Mouse (Mus musculus) embryonic facial prominence, embryonic 15.5 days (tissue): Measurements from ENCODE around the gene Fgfr1op2. TPM values are rescaled to one million over a fixed set of nuclear protein-coding genes. Genes with fewer than 3 reads are reported as not detected.

Source experiments
- ATAC-seq: fragments of 200-750 bp; cut with Nextera tagmentation; 2 replicates; pipeline ENCODE4 v1.8.0; 2017; ENCODE audit warnings: low read depth, moderate TSS enrichment; ENCODE audit not compliant: insufficient number of reproducible peaks, low FRiP score, low TSS enrichment
- H3K27ac ChIP-seq: fragments of 300-500 bp; sonication (generic); replicated peaks from 2 replicates; pipeline ENCODE4 v1.5.1; 2015; ENCODE audit warnings: mild to moderate bottlenecking, inconsistent platforms
- H3K27me3 ChIP-seq: fragments of 300-500 bp; sonication (generic); 2 replicates; pipeline ENCODE4 v1.6.1; 2015; ENCODE audit warnings: inconsistent platforms
- H3K36me3 ChIP-seq: fragments of 300-500 bp; sonication (generic); 2 replicates; pipeline ENCODE4 v1.6.1; 2015; ENCODE audit warnings: mild to moderate bottlenecking, inconsistent platforms
- H3K4me1 ChIP-seq: fragments of 300-500 bp; sonication (generic); 2 replicates; pipeline ENCODE4 v1.6.1; 2015; ENCODE audit warnings: inconsistent platforms
- H3K4me2 ChIP-seq: fragments of 300-500 bp; sonication (generic); replicated peaks from 2 replicates; pipeline ENCODE4 v1.6.1; 2015; ENCODE audit warnings: mild to moderate bottlenecking, inconsistent platforms
- H3K4me3 ChIP-seq: fragments of 300-500 bp; sonication (generic); replicated peaks from 2 replicates; pipeline ENCODE4 v1.5.1; 2015; ENCODE audit warnings: mild to moderate bottlenecking, inconsistent platforms
- H3K9ac ChIP-seq: fragments of 300-500 bp; sonication (generic); 2 replicates; pipeline ENCODE4 v1.6.1; 2015; ENCODE audit warnings: inconsistent platforms
- H3K9me3 ChIP-seq: fragments of 300-500 bp; sonication (generic); replicated peaks from 2 replicates; pipeline ENCODE4 v1.6.1; 2016; ENCODE audit warnings: inconsistent platforms
- WGBS: fragments of 180-500 bp; shearing (Covaris S2); methylation state at CpG from one replicate; pipeline ENCODE4 v1.1.7; 2015; 5-methylcytosine and 5-hydroxymethylcytosine counted together
- polyA plus RNA-seq: library from polyadenylated mRNA; unstranded; fragments of >200 nt; fragmentation: Nextera tagmentation; extraction: Ambion mirVana; gene quantifications from 2 replicates; pipeline ENCODE4 v1.2.1, GENCODE M21; 2015

Gene Fgfr1op2
- polyA plus RNA-seq, 1 experiment from 2014 or later, result 91.4 TPM

DNA sequence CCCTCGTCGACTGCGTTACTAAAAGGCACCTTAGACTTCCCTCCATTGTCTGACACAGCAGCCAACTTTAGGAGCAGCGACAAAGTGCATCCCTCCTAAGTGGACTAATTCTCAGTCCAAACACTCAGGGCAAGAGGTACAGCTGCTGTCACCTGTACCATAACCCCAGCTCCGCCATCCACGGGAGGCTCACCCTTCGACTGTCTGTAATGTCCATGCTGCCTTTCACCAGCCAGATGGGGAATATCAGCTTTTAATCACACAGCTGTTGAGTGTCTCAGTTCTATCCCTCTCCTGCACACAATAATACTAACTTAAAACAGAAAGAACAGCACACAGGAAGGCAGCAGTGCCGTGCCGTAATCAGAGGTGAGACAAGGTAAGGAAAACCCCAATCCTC lies 55.4 kb downstream of the Fgfr1op2 start:
- Histone ChIP-seq H3K27me3 (no peaks in the 10 kb centered on the region), H3K27ac (no peak overlapping the region), H3K4me3 (no peak overlapping the region), H3K4me2 (no peak overlapping the region), H3K36me3 (no peaks in the 10 kb centered on the region), H3K9me3 (no peaks in the 10 kb centered on the region), H3K4me1 (peaks cover 22% of the 10 kb centered on the region), H3K9ac (no peak overlapping the region)
- ATAC-seq, result no peak
- WGBS, result 71% methylated on average over 9 of the region's 9 CpGs

DNA sequence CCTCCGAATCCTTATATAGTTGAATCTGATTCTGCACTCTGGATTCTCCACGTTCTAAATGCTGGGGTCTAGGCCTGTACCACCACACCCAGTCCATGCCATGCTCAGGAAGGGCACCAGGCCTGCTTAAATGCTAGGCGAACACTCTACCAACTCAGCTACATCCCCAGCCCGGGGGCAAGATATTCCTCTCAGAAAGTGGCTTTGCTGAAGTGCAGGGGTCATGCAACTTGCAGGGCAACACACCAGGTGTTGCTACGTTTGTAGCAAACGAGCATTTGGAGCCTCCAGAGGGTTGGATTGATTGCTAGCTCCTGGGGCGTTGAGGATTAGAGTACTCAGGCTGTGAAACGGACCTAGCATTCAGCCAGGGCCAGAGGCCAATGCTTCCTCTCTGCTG lies 56.1 kb downstream of the Fgfr1op2 start:
- ATAC-seq, result no peak
- 0 out of 2 replicates have a peak overlapping the region, but pooled peaks have one; percentile 88 for H3K27ac ChIP-seq
- peak overlapping the region; percentile 84 for H3K4me3 ChIP-seq
- H3K9me3 ChIP-seq, result no peaks in the 10 kb centered on the region
- no peaks in the 10 kb centered on the region for H3K27me3 ChIP-seq
- peak overlapping the region; percentile 68 for H3K4me2 ChIP-seq
- WGBS, result 43% methylated on average over 8 of the region's 8 CpGs
- H3K4me1 ChIP-seq, result peaks cover 22% of the 10 kb centered on the region
- no peaks in the 10 kb centered on the region for H3K36me3 ChIP-seq
- H3K9ac ChIP-seq, result no peak overlapping the region; the same call in 1 of the 2 replicates

DNA sequence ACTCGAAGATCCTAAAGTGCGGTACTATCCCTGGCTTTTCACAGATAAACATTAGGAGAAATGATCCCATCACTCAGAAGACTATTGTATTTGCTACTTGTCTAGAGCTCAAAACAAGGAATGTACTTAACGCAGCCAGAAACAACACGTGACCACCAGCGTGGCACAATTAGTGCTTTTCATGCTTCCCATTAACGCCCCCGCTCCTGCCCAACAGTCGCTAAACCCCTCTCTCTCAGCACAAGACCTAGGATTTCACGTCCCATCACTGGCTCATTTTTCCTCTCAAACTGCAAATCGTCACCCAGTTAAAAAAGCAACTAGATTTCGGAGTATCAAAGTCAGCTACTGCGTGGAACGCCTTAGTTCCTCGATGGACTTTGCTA lies 56.6 kb downstream of the Fgfr1op2 start:
- Histone ChIP-seq H3K4me2 (peak overlapping the region; percentile 68), H3K27me3 (no peaks in the 10 kb centered on the region), H3K9ac (peak overlapping the region; percentile 65), H3K9me3 (no peaks in the 10 kb centered on the region), H3K36me3 (no peaks in the 10 kb centered on the region), H3K4me1 (peaks cover 22% of the 10 kb centered on the region), H3K4me3 (peak overlapping the region; percentile 84), H3K27ac (peak overlapping the region; percentile 88)
- ATAC-seq, result no peak
- 8% methylated on average over 14 of the region's 14 CpGs for WGBS

DNA sequence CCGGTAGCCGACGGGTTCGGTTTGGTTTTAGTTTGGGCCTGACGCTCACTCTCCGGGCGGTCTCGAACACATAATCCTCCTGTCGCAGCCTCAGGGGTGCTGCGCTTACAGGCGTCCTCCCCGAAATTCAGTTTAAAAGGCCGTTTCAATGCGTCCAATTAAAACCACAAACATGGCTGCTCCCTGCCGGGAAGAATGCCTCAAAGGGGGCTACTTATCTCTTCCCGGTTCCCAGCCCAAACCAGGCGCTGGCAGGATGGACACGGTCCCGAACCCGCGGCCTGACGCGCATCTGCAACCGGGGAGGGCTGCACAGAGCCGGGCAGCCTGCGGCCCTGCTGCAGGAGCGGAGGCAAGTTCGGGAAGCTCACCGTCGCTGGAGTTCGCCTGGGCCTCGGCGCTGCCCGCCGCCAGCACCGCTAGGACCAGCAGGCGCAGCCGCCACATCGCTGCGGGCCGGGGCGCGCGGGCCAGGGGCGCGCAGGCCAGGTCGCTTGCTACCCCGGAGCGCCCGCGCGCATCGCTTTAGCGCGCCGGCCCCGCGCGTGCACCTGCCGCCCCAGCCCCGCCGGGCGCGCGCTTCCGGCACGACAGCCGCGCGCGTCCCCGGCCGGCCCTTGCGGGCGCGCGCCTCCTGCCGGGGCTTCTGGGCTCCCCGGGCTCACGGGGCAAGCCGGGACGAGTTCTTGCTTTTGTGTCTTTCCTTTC lies 57.2 kb downstream of the Fgfr1op2 start:
- peaks cover 22% of the 10 kb centered on the region for H3K4me1 ChIP-seq
- peak; percentile 87 for ATAC-seq

DNA sequence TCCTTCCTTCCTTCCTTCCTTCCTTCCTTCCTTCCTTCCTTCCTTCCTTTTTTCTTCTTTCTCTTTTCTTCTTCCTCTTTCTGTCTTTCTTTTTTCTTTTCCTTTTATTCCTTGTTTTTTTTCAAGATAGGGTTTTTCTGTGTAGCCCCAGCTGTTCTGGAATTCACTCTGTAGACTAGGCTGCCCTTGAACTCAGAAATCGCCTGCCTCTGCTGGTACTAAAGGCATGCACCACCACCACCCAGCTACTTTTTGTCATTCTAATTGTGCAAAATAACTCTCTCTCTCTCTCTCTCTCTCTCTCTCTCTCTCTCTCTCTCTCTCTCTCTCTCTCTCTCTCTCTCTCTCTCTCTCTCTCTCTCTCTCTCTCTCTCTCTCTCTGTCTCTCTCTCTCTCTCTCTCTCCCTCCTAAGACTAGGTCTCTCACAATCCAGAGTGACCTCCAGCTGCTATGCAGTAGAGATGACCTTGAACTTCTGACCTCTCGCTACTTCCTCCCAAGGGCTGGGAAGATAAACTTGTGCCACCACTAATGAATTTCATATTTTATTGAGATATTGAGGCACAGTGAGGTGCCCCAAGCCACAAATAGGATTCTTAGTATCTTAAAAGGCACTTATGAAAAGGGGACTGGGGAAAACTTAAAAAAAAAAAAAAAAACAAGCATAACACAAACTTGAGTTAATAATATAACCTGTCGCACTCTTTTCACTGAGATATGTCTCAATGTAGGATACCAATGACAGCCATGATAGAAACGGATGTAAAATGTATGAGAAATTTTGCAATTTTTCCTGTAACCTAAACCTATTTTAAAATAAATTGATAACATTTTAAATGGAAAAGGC lies 58.0 kb downstream of the Fgfr1op2 start:
- H3K9me3 ChIP-seq, result no peaks in the 10 kb centered on the region
- no peaks in the 10 kb centered on the region for H3K36me3 ChIP-seq
- ATAC-seq, result no peak
- peak overlapping the region; percentile 68 for H3K4me2 ChIP-seq
- no peak overlapping the region for H3K9ac ChIP-seq
- no peaks in the 10 kb centered on the region for H3K27me3 ChIP-seq
- peak overlapping the region; percentile 84 for H3K4me3 ChIP-seq
- peaks cover 22% of the 10 kb centered on the region for H3K4me1 ChIP-seq
- H3K27ac ChIP-seq, result no peak overlapping the region
- 54% methylated on average over 4 of the region's 4 CpGs for WGBS

More for the DNA sequence above, 57.2 kb downstream of the Fgfr1op2 start:
- H3K4me2 ChIP-seq, result peak overlapping the region; percentile 68
- no peaks in the 10 kb centered on the region for H3K36me3 ChIP-seq
- WGBS, result under 1% methylated on average over 81 of the region's 82 CpGs
- peak overlapping the region; percentile 88 for H3K27ac ChIP-seq
- peak overlapping the region; percentile 84 for H3K4me3 ChIP-seq
- no peaks in the 10 kb centered on the region for H3K9me3 ChIP-seq
- no peaks in the 10 kb centered on the region for H3K27me3 ChIP-seq
- H3K9ac ChIP-seq, result peak overlapping the region; percentile 65

DNA sequence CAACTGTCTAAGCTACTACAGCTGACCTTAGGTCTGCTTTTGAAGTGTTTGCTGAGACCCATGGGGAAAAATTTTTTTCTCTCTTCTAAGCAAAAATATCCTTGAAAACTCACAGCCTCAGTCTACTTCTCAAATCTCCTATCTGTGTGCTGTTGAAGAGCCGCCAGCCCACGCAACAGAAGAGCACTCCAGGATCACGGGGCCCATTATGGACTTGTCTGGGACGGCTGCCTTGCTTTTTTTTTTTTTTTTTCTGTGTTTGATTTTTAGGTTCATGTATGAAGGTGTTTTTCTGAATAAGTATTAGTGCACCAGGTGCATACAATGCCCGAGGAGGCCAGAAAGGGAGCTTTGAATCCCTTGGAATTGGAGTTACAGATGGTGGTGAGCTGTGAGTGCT lies 59.5 kb downstream of the Fgfr1op2 start:
- no peak overlapping the region for H3K4me2 ChIP-seq
- ATAC-seq, result no peak
- H3K27me3 ChIP-seq, result no peaks in the 10 kb centered on the region
- H3K9ac ChIP-seq, result no peak overlapping the region
- no peaks in the 10 kb centered on the region for H3K36me3 ChIP-seq
- H3K27ac ChIP-seq, result no peak overlapping the region
- peaks cover 22% of the 10 kb centered on the region for H3K4me1 ChIP-seq
- H3K9me3 ChIP-seq, result no peaks in the 10 kb centered on the region
- WGBS, result 82% methylated on average over 5 of the region's 5 CpGs
- no peak overlapping the region for H3K4me3 ChIP-seq

DNA sequence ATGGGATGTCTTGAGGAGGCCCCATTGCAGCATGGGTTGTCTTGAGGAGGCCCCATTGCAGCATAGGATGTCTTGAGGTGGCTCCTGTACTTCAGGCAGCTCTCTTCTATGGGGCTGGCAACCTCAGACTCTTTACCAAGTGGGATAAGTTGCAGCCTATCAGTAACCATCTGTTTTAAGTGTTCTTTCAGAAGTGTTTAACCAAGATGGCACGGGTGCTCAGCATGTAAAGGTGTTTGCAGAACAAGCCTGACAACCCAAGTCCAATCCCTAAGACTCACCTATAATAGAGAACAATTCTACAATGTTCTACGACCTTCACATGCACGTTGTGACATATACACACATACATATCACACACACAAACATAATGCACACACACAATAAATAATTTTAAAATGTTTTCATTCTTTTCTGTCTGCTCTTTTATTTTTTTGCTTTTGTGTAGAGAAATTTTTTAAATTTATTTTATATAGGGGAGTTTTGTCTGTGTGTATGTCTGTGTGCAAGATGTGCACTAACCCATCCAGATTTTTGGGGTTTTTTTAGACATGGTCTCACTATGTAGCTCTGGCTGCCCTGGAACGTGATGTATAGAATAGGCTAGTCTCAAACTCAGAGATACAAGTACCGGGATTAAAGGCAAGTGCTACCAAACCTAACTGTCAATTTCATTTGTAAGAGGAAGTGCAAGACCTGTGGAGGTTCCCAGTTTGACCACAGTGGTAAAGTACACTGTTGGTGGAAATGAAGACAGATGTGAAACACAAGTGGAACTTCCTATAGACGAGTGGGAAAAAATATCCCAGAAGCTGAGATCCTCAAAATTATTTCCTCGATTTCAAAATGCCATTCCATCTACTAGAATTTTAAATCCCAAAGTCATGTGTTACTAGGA lies 63.3 kb downstream of the Fgfr1op2 start:
- 81% methylated on average over 7 of the region's 7 CpGs for WGBS
- Histone ChIP-seq H3K9me3 (no peaks in the 10 kb centered on the region), H3K4me2 (no peak overlapping the region), H3K9ac (no peak overlapping the region), H3K27ac (no peak overlapping the region), H3K36me3 (no peaks in the 10 kb centered on the region), H3K4me1 (peaks cover 10% of the 10 kb centered on the region), H3K4me3 (no peak overlapping the region), H3K27me3 (no peaks in the 10 kb centered on the region)
- no peak for ATAC-seq

DNA sequence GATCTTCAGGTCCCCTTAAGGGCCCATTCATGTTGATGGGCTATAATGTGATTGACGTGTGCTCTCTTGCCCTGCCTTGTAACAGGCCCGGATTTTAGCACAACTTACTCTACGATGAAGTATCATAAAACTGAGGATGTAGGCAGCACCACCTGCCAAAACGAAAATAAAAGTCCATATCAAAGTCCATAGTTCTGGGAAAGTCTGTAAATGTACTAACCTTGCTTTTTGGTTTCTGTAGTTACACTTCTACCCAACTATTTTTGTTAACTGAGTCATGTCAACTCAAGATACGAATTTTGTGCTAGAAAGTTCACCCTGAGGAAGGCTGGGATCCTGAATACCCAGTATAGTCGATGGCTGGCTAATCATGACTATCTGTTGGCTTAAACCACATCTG lies 64.0 kb downstream of the Fgfr1op2 start:
- WGBS, result 83% methylated on average over 6 of the region's 6 CpGs
- Histone ChIP-seq H3K9me3 (no peaks in the 10 kb centered on the region), H3K27me3 (no peaks in the 10 kb centered on the region), H3K36me3 (no peaks in the 10 kb centered on the region), H3K4me1 (peaks cover 10% of the 10 kb centered on the region), H3K4me2 (no peak overlapping the region), H3K27ac (no peak overlapping the region), H3K4me3 (no peak overlapping the region), H3K9ac (no peak overlapping the region)
- no peak for ATAC-seq

DNA sequence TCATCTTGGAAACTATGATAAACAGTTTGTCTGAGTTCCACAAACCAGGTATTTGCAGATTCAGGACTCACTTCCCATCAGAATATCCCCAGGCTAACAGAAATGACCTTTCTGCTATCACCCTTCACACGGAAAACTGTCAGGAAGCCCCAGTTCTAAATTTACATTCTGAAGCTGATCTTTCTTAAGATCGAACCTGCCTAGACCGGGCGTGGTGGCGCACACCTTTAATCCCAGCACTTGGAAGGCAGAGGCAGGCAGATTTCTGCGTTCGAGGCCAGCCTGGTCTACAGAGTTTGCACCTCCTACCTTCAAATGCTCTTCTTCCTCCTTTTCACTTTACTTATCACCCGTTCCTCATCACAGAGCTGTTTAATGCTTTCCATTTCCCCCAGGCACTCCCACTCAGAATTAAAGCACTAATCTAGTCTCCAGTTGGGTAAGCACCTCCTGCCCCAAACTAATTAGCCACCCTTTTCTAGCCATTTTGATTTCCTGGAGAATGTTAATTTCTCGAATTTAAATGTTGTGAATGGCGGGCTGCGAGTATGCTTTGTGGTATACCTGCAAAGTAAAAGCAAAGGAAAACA lies 64.7 kb downstream of the Fgfr1op2 start:
- 63% methylated on average over 11 of the region's 11 CpGs for WGBS
- Histone ChIP-seq H3K27me3 (no peaks in the 10 kb centered on the region), H3K9me3 (no peaks in the 10 kb centered on the region), H3K4me1 (peaks cover 10% of the 10 kb centered on the region), H3K4me2 (peak overlapping the region; percentile 85), H3K36me3 (no peaks in the 10 kb centered on the region), H3K4me3 (peak overlapping the region; percentile 85), H3K9ac (no peak overlapping the region), H3K27ac (0 out of 2 replicates have a peak overlapping the region, but pooled peaks have one; percentile 49)
- no peak for ATAC-seq

DNA sequence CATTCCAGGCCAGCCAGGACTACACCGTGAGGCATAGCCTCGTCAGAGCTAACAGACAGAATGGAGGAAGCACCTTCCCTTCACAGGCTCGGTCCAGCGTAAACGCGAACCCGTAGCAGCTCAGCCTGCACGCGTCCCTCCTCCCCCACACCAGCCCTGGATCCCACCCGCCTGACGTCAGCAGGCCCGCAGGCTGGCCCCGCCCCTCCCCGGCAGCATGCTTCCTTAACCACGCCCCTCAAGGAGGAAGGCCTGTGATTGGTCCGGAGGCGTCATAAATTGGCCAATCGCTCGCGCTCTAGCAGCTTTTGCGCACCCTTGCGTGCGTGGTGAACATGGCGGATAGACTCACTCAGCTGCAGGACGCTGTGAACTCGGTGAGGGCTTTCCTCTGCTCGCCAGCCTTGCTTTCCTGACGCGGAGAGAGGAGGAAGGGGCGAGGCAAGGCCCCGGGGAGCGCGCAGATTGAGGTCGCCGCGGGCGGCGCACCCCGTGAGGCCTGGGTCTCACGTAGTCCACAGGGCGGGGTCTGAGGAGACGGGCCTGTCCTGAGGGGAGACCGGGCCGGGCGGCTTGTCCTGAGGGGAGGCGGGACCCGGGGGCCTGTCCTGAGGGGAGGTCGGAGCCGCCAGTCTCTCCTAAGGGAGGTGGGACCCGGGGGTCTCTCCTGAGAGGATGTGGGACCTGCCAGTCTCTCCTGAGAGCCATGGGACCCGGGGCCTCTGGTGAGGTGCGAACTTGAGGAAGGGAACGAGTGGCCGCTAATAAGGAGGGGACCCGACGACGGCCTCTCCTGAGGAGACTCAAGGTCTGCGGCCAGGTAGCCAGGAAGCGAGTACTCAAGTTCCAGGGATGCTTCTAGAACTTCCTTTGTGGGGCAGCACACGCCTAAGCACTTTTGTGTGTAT lies 65.5 kb downstream of the Fgfr1op2 start, which contains the start of the genes Med21 and Tm7sf3:
Med21 (plus strand) TSS at position 272 of the 908 bp plus-strand sequence.
Tm7sf3 (minus strand) TSS at position 549 of the 908 bp plus-strand sequence.
- peak within 1 kb of the TSS; percentile 93 for H3K9ac ChIP-seq
- H3K36me3 ChIP-seq, result no peaks in the 10 kb centered on the region
- H3K27me3 ChIP-seq, result no peaks in the 10 kb centered on the region
- H3K4me1 ChIP-seq, result peaks cover 10% of the 10 kb centered on the region
- peak within 1 kb of the TSS; percentile 85 for H3K4me2 ChIP-seq
- H3K9me3 ChIP-seq, result no peaks in the 10 kb centered on the region
- ATAC-seq, result peak; percentile 96
- WGBS, result under 1% methylated on average over 60 of the region's 60 CpGs
- H3K27ac ChIP-seq, result peak within 1 kb of the TSS; percentile 94
- H3K4me3 ChIP-seq, result peak within 1 kb of the TSS; percentile 85
